Mouse (Mus musculus) MEL (cell line): Measurements from ENCODE around the gene P2rx7. TPM values are rescaled to one million over a fixed set of nuclear protein-coding genes. Genes with fewer than 3 reads are reported as not detected.

ENCODE experiments used
- DNase-seq: peaks from one replicate; pipeline ENCODE4 v3.0.0; 2011; ENCODE audit warnings: low read depth, low spot score
- H3K27ac ChIP-seq: 2 replicates; pipeline ENCODE4 v1.5.1; 2012; ENCODE audit warnings: low read depth, mild to moderate bottlenecking, control low read depth, low read length, moderate library complexity; ENCODE audit not compliant: control insufficient read depth
- H3K27me3 ChIP-seq, 2 experiments: fragments of 150-350 bp in 1 of 2; sonication (generic) in 1 of 2; 2 replicates each; pipeline ENCODE4 v1.6.1; 2012; ENCODE audit warnings: low read length in 2 of 2, mild to moderate bottlenecking in 2 of 2, improper control_type of control experiment in 1 of 2, moderate library complexity in 1 of 2; ENCODE audit not compliant: insufficient read depth in 2 of 2, control insufficient read depth in 1 of 2
- H3K36me3 ChIP-seq, 2 experiments: 2 replicates each; pipeline ENCODE4 v1.6.1; 2012 to 2014; ENCODE audit warnings: low read length in 2 of 2, improper control_type of control experiment in 1 of 2, inconsistent platforms in 1 of 2, mild to moderate bottlenecking in 1 of 2; ENCODE audit not compliant: insufficient read depth in 2 of 2, control insufficient read depth in 1 of 2
- H3K4me1 ChIP-seq, 2 experiments: fragments of 150-350 bp in 1 of 2; sonication (generic) in 1 of 2; 2 replicates each; pipeline ENCODE4 v1.6.1; 2012; ENCODE audit warnings: low read length in 2 of 2, improper control_type of control experiment in 1 of 2, mild to moderate bottlenecking in 1 of 2; ENCODE audit not compliant: insufficient read depth in 2 of 2, control insufficient read depth in 1 of 2
- H3K4me3 ChIP-seq, 2 experiments: fragments of 150-350 bp in 1 of 2; sonication (generic) in 1 of 2; 2 replicates each; pipeline ENCODE4 v1.5.1; 2012; ENCODE audit warnings: low read depth in 2 of 2, low read length in 2 of 2, mild to moderate bottlenecking in 2 of 2, moderate library complexity in 2 of 2, control low read depth in 1 of 2, improper control_type of control experiment in 1 of 2; ENCODE audit not compliant: control insufficient read depth in 1 of 2, insufficient read depth in 1 of 2
- H3K79me2 ChIP-seq: 2 replicates; pipeline ENCODE4 v1.6.1; 2012; ENCODE audit warnings: mild to moderate bottlenecking, low read length, moderate library complexity; ENCODE audit not compliant: control insufficient read depth, poor library complexity, insufficient read depth
- H3K9ac ChIP-seq: 2 replicates; pipeline ENCODE4 v1.6.1; 2012; ENCODE audit warnings: low read depth, mild to moderate bottlenecking, control low read depth, low read length, moderate library complexity; ENCODE audit not compliant: control insufficient read depth, poor library complexity, severe bottlenecking
- H3K9me3 ChIP-seq: fragments of 150-350 bp; sonication (generic); replicated peaks from 2 replicates; pipeline ENCODE4 v1.6.1; 2012; ENCODE audit warnings: mild to moderate bottlenecking, low read length, improper control_type of control experiment, moderate library complexity; ENCODE audit not compliant: insufficient read depth
- BHLHE40 ChIP-seq: IDR thresholded peaks from 2 replicates; pipeline ENCODE4 v1.6.1; 2012; ENCODE audit warnings: low read depth, mild to moderate bottlenecking, inconsistent platforms, low read length, improper control_type of control experiment, borderline replicate concordance
- CHD1 ChIP-seq: IDR thresholded peaks from 2 replicates; pipeline ENCODE4 v1.6.1; 2012; ENCODE audit warnings: low read depth, mild to moderate bottlenecking, inconsistent platforms, low read length, improper control_type of control experiment
- CTCF ChIP-seq, 3 experiments: IDR thresholded peaks in 2 of 3; conservative IDR thresholded peaks in 1 of 3; 2 replicates each; pipeline ENCODE4 v1.5.1; 2011 to 2012; ENCODE audit warnings: low read length in 3 of 3, low read depth in 2 of 3, mild to moderate bottlenecking in 2 of 3, improper control_type of control experiment in 1 of 3, inconsistent platforms in 1 of 3, mixed read lengths in 1 of 3, moderate library complexity in 1 of 3; ENCODE audit not compliant: control insufficient read depth in 1 of 3, insufficient read depth in 1 of 3, poor library complexity in 1 of 3, severe bottlenecking in 1 of 3
- E2F4 ChIP-seq: IDR thresholded peaks from 2 replicates; pipeline ENCODE4 v1.6.1; 2011; ENCODE audit warnings: low read depth, low read length, improper control_type of control experiment, borderline replicate concordance
- ELF1 ChIP-seq: IDR thresholded peaks from 2 replicates; pipeline ENCODE4 v1.6.1; 2014; ENCODE audit warnings: low read depth, mild to moderate bottlenecking, inconsistent platforms, low read length, improper control_type of control experiment, moderate library complexity
- ETS1 ChIP-seq: IDR thresholded peaks from 2 replicates; pipeline ENCODE4 v1.6.1; 2012; ENCODE audit warnings: low read depth, mild to moderate bottlenecking, inconsistent platforms, low read length, improper control_type of control experiment, moderate library complexity
- GABPA ChIP-seq: IDR thresholded peaks from 2 replicates; pipeline ENCODE4 v1.6.1; 2012; ENCODE audit warnings: low read depth, mild to moderate bottlenecking, inconsistent platforms, low read length, improper control_type of control experiment, moderate library complexity
- JUND ChIP-seq: IDR thresholded peaks from 2 replicates; pipeline ENCODE4 v1.6.1; 2011; ENCODE audit warnings: low read depth, mild to moderate bottlenecking, improper control_type of control experiment, low read length
- KAT2A ChIP-seq: conservative IDR thresholded peaks from 2 replicates; pipeline ENCODE4 v1.6.1; 2012; ENCODE audit warnings: low read depth, low read length, improper control_type of control experiment, inconsistent platforms
- MAZ ChIP-seq: IDR thresholded peaks from 2 replicates; pipeline ENCODE4 v1.6.1; 2012; ENCODE audit warnings: low read depth, mild to moderate bottlenecking, inconsistent platforms, low read length, improper control_type of control experiment
- MXI1 ChIP-seq: IDR thresholded peaks from 2 replicates; pipeline ENCODE4 v1.6.1; 2011; ENCODE audit warnings: mild to moderate bottlenecking, low read depth, low read length, improper control_type of control experiment
- MYC ChIP-seq: IDR thresholded peaks from 2 replicates; pipeline ENCODE4 v1.6.1; 2011; ENCODE audit warnings: low read depth, mild to moderate bottlenecking, low read length, improper control_type of control experiment, moderate library complexity
- NELFE ChIP-seq: IDR thresholded peaks from 2 replicates; pipeline ENCODE4 v1.6.1; 2011; ENCODE audit warnings: low read depth, low read length, improper control_type of control experiment
- POLR2AphosphoS5 ChIP-seq: IDR thresholded peaks from 2 replicates; pipeline ENCODE4 v1.6.1; 2012; ENCODE audit warnings: low read depth, borderline replicate concordance, mild to moderate bottlenecking, inconsistent platforms, low read length, moderate library complexity, mixed read lengths
- RCOR1 ChIP-seq: IDR thresholded peaks from 2 replicates; pipeline ENCODE4 v1.6.1; 2012; ENCODE audit warnings: low read depth, mild to moderate bottlenecking, inconsistent platforms, low read length, improper control_type of control experiment
- TAL1 ChIP-seq: IDR thresholded peaks from 2 replicates; pipeline ENCODE4 v1.6.1; 2012; ENCODE audit warnings: mild to moderate bottlenecking, inconsistent platforms, low read length, moderate library complexity, mixed read lengths
- TCF12 ChIP-seq: IDR thresholded peaks from 2 replicates; pipeline ENCODE4 v1.6.1; 2014; ENCODE audit warnings: low read depth, mild to moderate bottlenecking, inconsistent platforms, low read length, improper control_type of control experiment, moderate library complexity
- UBTF ChIP-seq: IDR thresholded peaks from 2 replicates; pipeline ENCODE4 v1.6.1; 2012; ENCODE audit warnings: low read depth, mild to moderate bottlenecking, inconsistent platforms, low read length, improper control_type of control experiment, moderate library complexity, borderline replicate concordance; ENCODE audit not compliant: insufficient read depth
- USF1 ChIP-seq: IDR thresholded peaks from 2 replicates; pipeline ENCODE4 v1.6.1; 2014; ENCODE audit warnings: low read depth, mild to moderate bottlenecking, inconsistent platforms, low read length, improper control_type of control experiment, moderate library complexity
- USF2 ChIP-seq, 2 experiments: IDR thresholded peaks; 2 replicates each; pipeline ENCODE4 v1.6.1; 2011 to 2012; ENCODE audit warnings: improper control_type of control experiment in 2 of 2, low read length in 2 of 2, borderline replicate concordance in 1 of 2, inconsistent platforms in 1 of 2, low read depth in 1 of 2, mild to moderate bottlenecking in 1 of 2; ENCODE audit not compliant: insufficient read depth in 1 of 2
- ZC3H11A ChIP-seq: IDR thresholded peaks from 2 replicates; pipeline ENCODE4 v1.6.1; 2012; ENCODE audit warnings: low read depth, mild to moderate bottlenecking, inconsistent platforms, low read length, improper control_type of control experiment
- ZKSCAN1 ChIP-seq: IDR thresholded peaks from 2 replicates; pipeline ENCODE4 v1.6.1; 2012; ENCODE audit warnings: low read depth, mild to moderate bottlenecking, inconsistent platforms, low read length, improper control_type of control experiment, moderate library complexity
- ZMIZ1 ChIP-seq: IDR thresholded peaks from 2 replicates; pipeline ENCODE4 v1.6.1; 2012; ENCODE audit warnings: low read depth, mild to moderate bottlenecking, inconsistent platforms, low read length, improper control_type of control experiment, moderate library complexity
- polyA plus RNA-seq, 2 experiments: library from polyadenylated mRNA; stranded (reverse) in 1 of 2; unstranded in 1 of 2; fragments of >175 nt in 1 of 2; fragments of >200 nt in 1 of 2; gene quantifications; 2 replicates each; pipeline versions ENCODE4 v1.2.1 to v1.2.4; 2012; ENCODE audit warnings: low replicate concordance in 2 of 2, low read depth in 1 of 2; ENCODE audit not compliant: insufficient read length in 2 of 2, insufficient read depth in 1 of 2, missing spikeins in 1 of 2
- total RNA-seq: library from RNA; depleted of rRNA; stranded (reverse); fragments of 300-350 nt; gene quantifications from 2 replicates; pipeline ENCODE4 v1.2.3, GENCODE M21; 2012

Gene P2rx7
- total and polyA plus RNA-seq, 3 experiments = 29.3 to 254 (median 40.8) TPM

GRCm38 (mm10) chr5:122704571-122704970 is 60.9 kb downstream of the P2rx7 start (continued):
- TF ChIP-seq UBTF = no peak
- no peak for TF ChIP-seq POLR2AphosphoS5
- TF ChIP-seq MYC = no peak
- TF ChIP-seq ELF1 = no peak
- TF ChIP-seq, all 39 proteins: peak for 8

GRCm38 (mm10) chr5:122705174-122705573 is 61.5 kb downstream of the P2rx7 start:
- Histone ChIP-seq H3K79me2 (peaks cover 7% of the 10 kb centered on the region), H3K36me3 (peaks cover 0 to 53% of the 10 kb centered on the region in 2 experiments; a peak in 2 of 4 replicates), H3K9ac (no peak overlapping the region), H3K4me1 (peaks cover 27 to 47% of the 10 kb centered on the region in 2 experiments), H3K9me3 (no peaks in the 10 kb centered on the region), H3K27me3 (no peaks in the 10 kb centered on the region), H3K4me3 (no peak overlapping the region), H3K27ac (no peak overlapping the region)
- TF ChIP-seq ETS1 = no peak
- TF ChIP-seq GABPA = no peak
- no peak for TF ChIP-seq JUND
- TF ChIP-seq BHLHE40 = no peak
- peak; percentile 50; the same call in 1 of the 2 replicates for TF ChIP-seq RCOR1
- no peak for TF ChIP-seq ZKSCAN1
- TF ChIP-seq TCF12 = no peak
- DNase-seq = no peak

- Histone ChIP-seq H3K9ac (peak overlapping the region; percentile 81), H3K27ac (peak overlapping the region; percentile 83), H3K4me3 (peak overlapping the region; percentile 77), H3K36me3 (peaks cover 0 to 42% of the 10 kb centered on the region in 2 experiments; a peak in 2 of 4 replicates), H3K9me3 (no peaks in the 10 kb centered on the region)
- no peak for DNase-seq
- TF ChIP-seq MAZ = no peak
- no peak for TF ChIP-seq NELFE
- no peak for TF ChIP-seq MXI1
- TF ChIP-seq USF1 = no peak
- no peak for TF ChIP-seq GABPA
- no peak for TF ChIP-seq CTCF (IDR thresholded peaks at IDR 0.05 in 2 of 3, conservative IDR thresholded peaks at IDR 0.05 in 1 of 3; ENCODE audit: control insufficient read depth in 1 of 3, insufficient read depth in 1 of 3, low read depth in 2 of 3, low read length in 3 of 3, poor library complexity in 1 of 3, severe bottlenecking in 1 of 3)
- no peak for TF ChIP-seq ZMIZ1
- TF ChIP-seq TAL1 = no peak
- TF ChIP-seq ZKSCAN1 = no peak
- no peak for TF ChIP-seq JUND
- no peak for TF ChIP-seq POLR2AphosphoS5
- no peak for TF ChIP-seq MYC
- TF ChIP-seq CHD1 = no peak
- no peak for TF ChIP-seq ZC3H11A
- TF ChIP-seq E2F4 = no peak
- TF ChIP-seq KAT2A = no peak
- no peak for TF ChIP-seq USF2 (IDR thresholded peaks at IDR 0.05; ENCODE audit: borderline replicate concordance in 1 of 2, insufficient read depth in 1 of 2, low read depth in 1 of 2, low read length in 2 of 2)
- TF ChIP-seq, all 39 proteins: peak for 0
- H3K79me2 ChIP-seq = peaks cover 7% of the 10 kb centered on the region
- H3K27me3 ChIP-seq = no peaks in the 10 kb centered on the region
- H3K4me1 ChIP-seq = peaks cover 18 to 38% of the 10 kb centered on the region in 2 experiments
Observed at GRCm38 (mm10) chr5:122706917-122707275, 63.2 kb downstream of the P2rx7 start.
